Mouse (Mus musculus) megakaryocyte, embryonic 14.5 days (primary cell): ENCODE data around the gene 4932411N23Rik. TPM values are rescaled to one million over a fixed set of nuclear protein-coding genes. Genes with fewer than 3 reads are reported as not detected.
"Not testable (repeated sequence)": the region's sequence is repeated elsewhere in the genome, so short reads cannot be mapped to it uniquely, and the experiment has no call there.

Experiments
- H3K27me3 ChIP-seq: replicated peaks from 2 replicates; pipeline ENCODE3; 2012; ENCODE audit warnings: inconsistent platforms
- H3K36me3 ChIP-seq: replicated peaks from 2 replicates; pipeline ENCODE3; 2012; ENCODE audit warnings: low read length, inconsistent platforms, mixed read lengths
- H3K4me1 ChIP-seq: 2 replicates; pipeline ENCODE4 v1.6.1; 2012; ENCODE audit warnings: inconsistent platforms
- H3K4me3 ChIP-seq: replicated peaks from 2 replicates; pipeline ENCODE3; 2012; ENCODE audit warnings: moderate library complexity, mild to moderate bottlenecking, inconsistent platforms
- H3K9me3 ChIP-seq: 2 replicates; pipeline ENCODE4 v1.6.1; 2012; ENCODE audit warnings: inconsistent platforms
- FLI1 ChIP-seq: IDR thresholded peaks from 2 replicates; pipeline ENCODE4 v1.6.1; 2012; ENCODE audit warnings: low read length, inconsistent platforms, mixed read lengths
- GATA1 ChIP-seq: IDR thresholded peaks from 3 replicates; pipeline ENCODE4 v1.6.1; 2012; ENCODE audit warnings: mixed read lengths, low read length, inconsistent platforms, borderline replicate concordance
- polyA plus RNA-seq: library from polyadenylated mRNA; stranded (reverse); fragments of >175 nt; gene quantifications from 2 replicates; pipeline ENCODE4 v1.2.3, GENCODE M21; 2012; ENCODE audit warnings: low replicate concordance; ENCODE audit not compliant: insufficient read depth

The 4932411N23Rik gene
- polyA plus RNA-seq, result not detected in 2 replicates

DNA sequence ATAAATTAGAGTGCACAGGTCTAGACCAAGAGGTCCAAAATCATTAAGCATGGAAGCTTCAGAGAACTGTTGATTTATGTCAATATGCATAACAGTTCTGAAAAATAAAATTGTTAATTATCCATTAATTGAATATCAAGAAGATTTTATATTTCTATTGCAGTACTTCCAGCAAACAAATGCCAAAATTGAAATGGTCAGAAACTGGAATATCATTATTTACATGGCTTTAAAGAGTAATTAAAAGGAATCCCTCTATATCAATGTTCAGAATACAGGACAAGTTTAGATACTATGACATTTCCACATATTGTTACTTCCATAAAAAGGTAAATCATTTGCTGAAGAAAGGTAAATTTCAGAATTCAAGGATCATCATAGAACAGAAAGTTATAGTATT is at the start of gene 4932411N23Rik:
Gene 4932411N23Rik (minus strand): TSS at position 101 of the 400 bp plus-strand sequence.
- Histone ChIP-seq H3K4me3 (no peak within 1 kb of the TSS), H3K4me1 (no peaks in the 10 kb centered on the region), H3K36me3 (no peaks in the 10 kb centered on the region), H3K27me3 (no peaks in the 10 kb centered on the region), H3K9me3 (peaks cover 4% of the 10 kb centered on the region; the same call in 1 of the 2 replicates)
- TF ChIP-seq GATA1, result no peak
- TF ChIP-seq FLI1, result no peak

DNA sequence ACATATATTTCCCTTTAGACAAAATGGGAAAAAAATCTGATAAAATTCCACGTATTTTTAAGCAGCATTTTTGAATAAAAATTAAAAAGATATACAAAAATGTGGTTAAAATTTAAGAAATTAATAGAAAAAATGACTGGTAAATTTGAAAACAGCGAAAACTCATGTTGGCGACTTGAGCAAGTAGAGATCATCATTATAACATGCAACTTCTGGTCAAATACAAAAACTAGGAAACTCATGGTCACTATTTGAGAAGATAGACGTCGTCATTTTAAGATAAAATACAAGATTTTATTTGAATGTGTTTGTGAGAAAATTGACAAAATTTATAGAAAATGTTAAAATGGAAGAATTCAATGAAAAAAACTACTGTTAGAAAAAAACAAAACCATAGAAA is 35.8 kb downstream of the 4932411N23Rik start:
- H3K27me3 ChIP-seq, result no peaks in the 10 kb centered on the region
- H3K4me1 ChIP-seq, result no peaks in the 10 kb centered on the region
- no peak overlapping the region for H3K4me3 ChIP-seq
- no peaks in the 10 kb centered on the region for H3K9me3 ChIP-seq
- TF ChIP-seq FLI1, result no peak
- no peak for TF ChIP-seq GATA1
- no peaks in the 10 kb centered on the region for H3K36me3 ChIP-seq

DNA sequence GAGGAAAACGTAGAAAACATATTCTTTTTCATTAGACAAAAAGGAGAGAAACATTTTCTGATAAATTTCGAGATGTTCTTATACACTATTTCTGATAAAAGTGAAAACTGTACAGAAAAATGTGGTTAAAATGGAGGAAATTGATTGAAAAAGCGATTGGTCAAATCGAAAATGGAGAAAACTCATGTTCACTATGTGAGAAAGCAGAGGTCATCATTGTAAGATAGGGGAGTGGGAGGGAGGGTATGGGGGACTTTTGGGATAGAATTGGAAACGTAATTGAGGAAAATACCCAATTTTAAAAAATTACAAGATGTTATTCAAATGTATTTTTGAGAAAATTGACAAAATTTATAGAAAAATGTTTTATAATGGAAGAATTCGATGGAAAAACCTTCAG is 38.0 kb downstream of the 4932411N23Rik start:
- not testable (repeated sequence) for H3K4me3 ChIP-seq, H3K9me3 ChIP-seq, H3K36me3 ChIP-seq, H3K4me1 ChIP-seq, H3K27me3 ChIP-seq

GRCm38 (mm10) chrX:126774846-126775245 is 40.8 kb downstream of the 4932411N23Rik start:
- H3K27me3 ChIP-seq, H3K4me3 ChIP-seq, H3K4me1 ChIP-seq, H3K9me3 ChIP-seq, H3K36me3 ChIP-seq: not testable (repeated sequence)

DNA sequence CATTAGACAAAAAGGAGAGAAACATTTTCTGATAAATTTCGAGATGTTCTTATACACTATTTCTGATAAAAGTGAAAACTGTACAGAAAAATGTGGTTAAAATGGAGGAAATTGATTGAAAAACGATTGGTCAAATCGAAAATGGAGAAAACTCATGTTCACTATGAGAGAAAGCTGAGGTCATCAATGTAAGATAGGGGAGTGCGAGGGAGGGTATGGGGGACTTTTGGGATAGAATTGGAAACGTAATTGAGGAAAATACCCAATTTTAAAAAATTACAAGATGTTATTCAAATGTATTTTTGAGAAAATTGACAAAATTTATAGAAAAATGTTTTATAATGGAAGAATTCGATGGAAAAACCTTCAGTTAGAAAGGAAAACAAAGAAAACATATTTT is 42.2 kb downstream of the 4932411N23Rik start:
- H3K4me3 ChIP-seq, H3K9me3 ChIP-seq, H3K4me1 ChIP-seq, H3K27me3 ChIP-seq, H3K36me3 ChIP-seq: not testable (repeated sequence)

Other genes with a start within 250 kb of the 4932411N23Rik start
- not detected in 2 replicates for gene Gm382, start 224.1 kb upstream of the 4932411N23Rik start, polyA plus RNA-seq